In the genomic region with DNA sequence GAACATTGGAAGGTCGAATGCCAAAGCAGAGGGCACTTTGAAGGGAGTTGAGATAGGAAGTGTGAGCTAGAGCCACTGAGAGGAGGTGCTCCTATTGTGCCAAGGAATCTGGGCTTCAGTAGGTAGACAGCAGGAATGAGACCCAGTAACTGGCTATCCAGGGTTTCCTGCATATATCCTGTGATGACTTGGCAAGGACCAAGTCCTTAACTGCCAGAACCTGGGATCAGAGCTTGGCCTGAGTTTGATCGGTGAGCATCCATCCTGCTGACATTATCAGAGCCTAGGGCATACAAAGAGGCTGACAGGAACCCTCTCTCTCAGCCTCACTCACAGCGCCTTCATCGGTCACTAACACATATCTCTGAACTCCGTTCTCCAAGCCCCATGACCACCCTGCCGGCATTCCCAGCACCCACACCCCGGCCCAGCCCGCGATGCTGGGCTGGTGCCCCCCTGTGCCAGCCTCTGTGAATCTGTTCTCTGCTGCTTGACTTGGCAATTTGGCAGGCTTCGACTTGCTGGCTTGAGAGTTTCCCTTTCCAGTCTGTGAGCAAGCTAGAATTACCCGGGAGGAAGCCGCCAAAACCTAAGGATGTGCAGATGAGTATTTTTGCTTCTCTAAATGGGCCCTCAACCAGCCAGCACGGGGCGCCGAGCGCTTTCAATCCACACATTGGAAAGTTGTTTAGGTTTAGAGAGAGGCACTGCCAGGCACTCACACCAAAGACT, we compare ENCODE assay signal across 9 mouse cellular contexts.
A peak's percentile ranks its signal among the peaks of the same experiment; 100 is the strongest.
DNase-seq lines count a peak whose midpoint lies in the region; ATAC-seq lines count a peak whose summit lies in the region.
"Had no signal": no experiment of that assay in that cellular context is flagged by ENCODE, and none has a peak within 500 bp of the region (broad histone marks: within the 10 kb centered on the region; RNA-seq: fewer than 3 reads in every experiment).

No protein-coding gene starts in this region.

- H3K4me1 ChIP-seq in midbrain, embryonic 16.5 days (ENCODE audit: control insufficient read depth, insufficient read depth, low read length): peaks cover 5% of the 10 kb centered on the region; the same call in 1 of the 2 replicates
- H3K4me1 ChIP-seq in intestine, embryonic 16.5 days (ENCODE audit: control insufficient read depth, insufficient read depth, low read length): no peaks in the 10 kb centered on the region

- intact Hi-C loops in heart, postnatal 36 days (cut with DNase I): no loop called here

- no peak overlapping the region for H3K4me2 ChIP-seq in midbrain, embryonic 16.5 days (ENCODE audit: low read length)
- no peak overlapping the region for H3K4me2 ChIP-seq in intestine, embryonic 16.5 days (ENCODE audit: low read depth, low read length)

- H3K27ac ChIP-seq in midbrain, embryonic 16.5 days (ENCODE audit: low read length): no peak overlapping the region
- H3K27ac ChIP-seq in intestine, embryonic 16.5 days (ENCODE audit: low read length): no peak overlapping the region

- peak; percentile 15 for DNase-seq in gastrocnemius, postnatal 10 days
- no peak for DNase-seq in gastrocnemius, adult 8-10 months (ENCODE audit: low spot score in 2 of 2)
- peak; percentile 43 to 61 for DNase-seq in frontal cortex, postnatal 10 days (ENCODE audit: low spot score in 2 of 2)
- no peak for DNase-seq in heart, postnatal 36 days
- DNase-seq in thymus, postnatal 10 days (ENCODE audit: low spot score in 2 of 2): no peak

- WGBS in midbrain, embryonic 16.5 days: 77% methylated on average over 16 of the region's 16 CpGs
- WGBS in intestine, embryonic 16.5 days: 69% methylated on average over 16 of the region's 16 CpGs

- H3K4me3 ChIP-seq in midbrain, embryonic 16.5 days (ENCODE audit: low read depth, low read length): no peak overlapping the region
- H3K4me3 ChIP-seq in intestine, embryonic 16.5 days (ENCODE audit: low read length): no peak overlapping the region

- H3K36me3 ChIP-seq in midbrain, embryonic 16.5 days (ENCODE audit: control insufficient read depth, insufficient read depth, low read length): peaks cover 6% of the 10 kb centered on the region
- H3K36me3 ChIP-seq in intestine, embryonic 16.5 days (ENCODE audit: control insufficient read depth, insufficient read depth, low read length): no peaks in the 10 kb centered on the region

- H3K9me3 ChIP-seq in midbrain, embryonic 16.5 days (replicated peaks; ENCODE audit: control insufficient read depth, low read length, poor library complexity, severe bottlenecking): no peaks in the 10 kb centered on the region
- no peaks in the 10 kb centered on the region for H3K9me3 ChIP-seq in intestine, embryonic 16.5 days (ENCODE audit: control insufficient read depth, low read length)

- no peak overlapping the region for H3K9ac ChIP-seq in midbrain, embryonic 16.5 days (ENCODE audit: low read depth, low read length)
- H3K9ac ChIP-seq in intestine, embryonic 16.5 days (ENCODE audit: low read depth, low read length): no peak overlapping the region

- peak; percentile 78 for ATAC-seq in cerebellum, adult (ENCODE audit: insufficient number of reproducible peaks, low FRiP score, low TSS enrichment)
- peak; percentile 25; the same call in 1 of the 2 replicates for ATAC-seq in midbrain, embryonic 16.5 days
- no peak for ATAC-seq in intestine, embryonic 16.5 days
- ATAC-seq: intestine, postnatal 0 days had no signal

- H3K27me3 ChIP-seq in midbrain, embryonic 16.5 days (ENCODE audit: control insufficient read depth, insufficient read depth, low read depth, low read length): no peaks in the 10 kb centered on the region
- no peaks in the 10 kb centered on the region for H3K27me3 ChIP-seq in intestine, embryonic 16.5 days (replicated peaks; ENCODE audit: control insufficient read depth, insufficient read depth, low read length)

Comparison
In these comparisons a context has a peak if more than half of its experiments do, and no peak if none do; other contexts are left out.
1. DNase-seq: peak in gastrocnemius, postnatal 10 days (single experiment) and frontal cortex, postnatal 10 days (2 of 2); none in gastrocnemius, adult 8-10 months (0 of 2), heart, postnatal 36 days (0 of 2) and thymus, postnatal 10 days (0 of 2).